Mouse (Mus musculus) frontal cortex, postnatal 36 days (tissue): Measurements from ENCODE around the gene Kdm1b.
A peak's percentile ranks its signal among the peaks of the same experiment; 100 is the strongest.

Experiments
- DNase-seq, 2 experiments: peaks; one replicate each; pipeline ENCODE4 v3.0.0; 2022; ENCODE audit warnings: low spot score in 2 of 2

Gene Kdm1b

GRCm38 (mm10) chr13:47062756-47063155, 19.5 kb downstream of the Kdm1b start:
- DNase-seq = no peak

DNA sequence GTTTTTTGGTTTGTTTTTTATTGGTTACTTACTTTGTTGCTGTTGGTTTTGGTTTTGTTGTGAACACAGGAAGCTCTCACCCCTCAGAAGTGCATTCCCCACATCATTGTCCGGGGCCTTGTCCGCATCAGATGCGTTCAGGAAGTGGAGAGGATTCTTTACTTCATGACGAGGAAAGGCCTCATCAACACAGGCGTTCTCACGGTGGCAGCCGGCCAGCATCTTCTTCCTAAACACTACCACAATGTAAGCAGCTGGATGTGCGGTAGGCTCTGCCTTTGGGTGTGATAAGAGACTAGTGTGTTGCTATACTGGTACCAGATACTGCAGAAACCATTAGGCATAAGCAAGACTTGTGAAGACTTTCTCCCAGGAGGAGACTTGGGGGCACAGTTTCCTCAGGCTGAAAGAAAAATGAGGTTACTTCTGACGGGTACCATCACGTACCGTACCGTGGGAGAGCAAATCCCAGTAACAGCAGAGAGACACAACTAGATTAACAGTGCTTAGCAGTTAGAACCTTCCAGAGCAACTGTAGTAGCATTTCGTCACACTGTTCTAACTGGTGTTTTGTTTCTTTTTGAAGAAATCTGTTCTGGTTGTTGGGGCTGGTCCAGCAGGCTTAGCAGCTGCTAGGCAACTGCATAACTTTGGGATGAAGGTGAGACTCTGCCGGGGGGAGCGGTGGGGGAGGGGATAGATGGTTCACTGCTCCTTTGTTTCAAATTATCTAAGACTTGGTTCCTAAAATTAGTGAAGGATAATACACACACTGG, 20.9 kb downstream of the Kdm1b start:
- DNase-seq = no peak

DNA sequence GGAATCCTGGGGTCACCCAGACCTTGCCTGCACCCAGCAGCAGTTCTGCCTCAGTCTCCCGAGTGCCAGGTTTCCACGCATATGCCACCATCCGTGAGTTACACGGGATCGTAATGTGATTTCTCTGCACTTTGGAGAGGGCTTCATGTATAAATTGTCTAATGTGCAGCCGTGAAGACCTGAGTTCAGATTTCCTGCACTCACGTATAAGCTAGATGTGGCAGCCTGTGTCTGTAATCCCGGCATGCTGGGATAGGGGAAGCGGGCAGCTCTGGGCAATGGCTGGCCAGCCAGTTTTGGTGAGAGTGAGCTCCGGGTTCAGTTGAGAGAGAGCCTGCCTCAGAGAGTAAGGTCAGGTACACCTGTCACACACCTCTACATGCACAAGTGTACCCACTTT, 23.2 kb downstream of the Kdm1b start:
- DNase-seq = no peak

GRCm38 (mm10) chr13:47067001-47067400, 23.7 kb downstream of the Kdm1b start:
- DNase-seq = no peak

- no peak for DNase-seq
Observed at GRCm38 (mm10) chr13:47070329-47071080, 27.2 kb downstream of the Kdm1b start.

GRCm38 (mm10) chr13:47071871-47072270, 28.6 kb downstream of the Kdm1b start:
- no peak for DNase-seq

- no peak for DNase-seq
Observed at GRCm38 (mm10) chr13:47072484-47072883, 29.2 kb downstream of the Kdm1b start.

GRCm38 (mm10) chr13:47076156-47076555, 32.9 kb downstream of the Kdm1b start:
- no peak for DNase-seq

GRCm38 (mm10) chr13:47077367-47077766, 34.1 kb downstream of the Kdm1b start:
- no peak for DNase-seq

GRCm38 (mm10) chr13:47078799-47079198, 35.5 kb downstream of the Kdm1b start:
- no peak for DNase-seq

- DNase-seq = no peak
Observed at GRCm38 (mm10) chr13:47080905-47081505, 37.7 kb downstream of the Kdm1b start.

GRCm38 (mm10) chr13:47088433-47088832, 45.1 kb downstream of the Kdm1b start:
- no peak for DNase-seq

DNA sequence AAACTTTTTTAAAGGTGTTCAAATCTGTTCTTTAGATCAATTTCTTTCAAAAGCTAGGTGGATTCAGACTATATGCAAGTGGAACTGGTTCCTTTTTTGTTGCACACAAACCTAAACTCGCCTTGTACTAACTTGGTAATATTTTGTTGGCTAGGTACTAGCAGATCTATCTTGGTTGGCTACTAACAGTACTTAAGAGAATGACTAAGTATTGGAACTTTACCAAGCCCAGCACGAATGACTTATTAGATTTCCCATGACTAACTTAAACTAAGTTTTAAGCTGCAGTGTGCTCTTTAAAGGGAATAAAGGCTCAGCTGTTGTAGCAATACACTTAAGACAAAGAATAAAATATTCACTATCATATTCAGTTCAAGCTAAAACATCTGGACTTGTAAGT, 46.0 kb downstream of the Kdm1b start:
- no peak for DNase-seq

- no peak for DNase-seq
Observed at GRCm38 (mm10) chr13:47093791-47094190, 50.5 kb downstream of the Kdm1b start.

DNA sequence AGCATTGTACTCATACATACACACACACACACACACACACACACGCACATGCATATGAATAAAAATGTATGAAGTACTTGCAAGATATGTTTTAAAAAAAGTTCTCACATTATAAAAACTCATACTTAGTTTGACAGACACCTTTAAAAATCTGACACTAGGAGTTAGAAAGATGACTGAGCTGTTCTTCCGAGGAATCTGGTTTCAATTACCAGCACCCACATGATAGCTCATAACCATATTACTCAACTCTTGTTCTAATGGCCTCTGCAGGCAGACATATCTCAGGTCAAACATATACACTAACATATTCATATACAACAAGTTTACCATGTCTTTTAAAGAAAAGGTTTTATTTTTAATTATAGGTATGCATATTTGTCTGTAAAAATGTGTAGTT, 53.3 kb downstream of the Kdm1b start:
- no peak for DNase-seq

DNA sequence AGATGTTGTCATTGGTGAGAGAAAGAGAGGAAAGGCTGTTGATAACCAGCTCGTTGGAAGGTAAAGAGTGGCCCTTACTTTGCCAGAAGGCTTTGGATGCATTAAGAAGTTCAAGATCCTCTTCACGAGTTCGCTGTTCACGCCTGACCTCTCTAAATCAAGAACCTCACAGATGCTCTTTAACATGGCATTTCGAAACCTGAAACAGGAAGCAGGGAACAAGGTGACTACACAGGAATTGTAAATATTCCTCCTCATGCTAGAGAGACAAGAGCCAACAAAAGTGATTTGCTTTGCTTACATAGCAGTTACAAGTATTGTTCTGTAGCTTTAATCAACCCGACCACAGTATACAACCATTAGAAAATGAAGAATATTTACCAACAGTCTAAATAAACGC, 56.0 kb downstream of the Kdm1b start:
- no peak for DNase-seq

DNA sequence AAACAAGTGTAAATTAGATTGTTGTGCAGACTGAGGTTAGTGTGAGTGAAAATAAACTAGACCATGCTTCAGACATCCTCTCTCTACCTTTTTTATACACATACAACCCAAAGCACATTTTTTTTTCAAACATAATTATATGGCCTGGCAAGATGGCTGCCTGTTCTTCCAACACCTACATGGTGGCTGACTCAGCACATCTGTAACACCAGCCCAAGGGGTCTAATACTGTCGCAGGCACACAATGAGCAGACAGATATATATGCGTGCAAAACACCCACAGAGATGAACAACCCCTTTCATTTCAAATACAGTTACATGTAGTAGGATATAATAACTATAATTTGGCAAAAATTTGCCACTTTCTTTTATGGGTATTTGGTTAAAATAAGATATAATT, 57.3 kb downstream of the Kdm1b start:
- no peak for DNase-seq

- DNase-seq = no peak
Observed at GRCm38 (mm10) chr13:47104146-47104545, 60.8 kb downstream of the Kdm1b start.

GRCm38 (mm10) chr13:47104856-47105541, 61.7 kb downstream of the Kdm1b start:
- DNase-seq = peak in 1 of 2 experiments; percentile 16

DNA sequence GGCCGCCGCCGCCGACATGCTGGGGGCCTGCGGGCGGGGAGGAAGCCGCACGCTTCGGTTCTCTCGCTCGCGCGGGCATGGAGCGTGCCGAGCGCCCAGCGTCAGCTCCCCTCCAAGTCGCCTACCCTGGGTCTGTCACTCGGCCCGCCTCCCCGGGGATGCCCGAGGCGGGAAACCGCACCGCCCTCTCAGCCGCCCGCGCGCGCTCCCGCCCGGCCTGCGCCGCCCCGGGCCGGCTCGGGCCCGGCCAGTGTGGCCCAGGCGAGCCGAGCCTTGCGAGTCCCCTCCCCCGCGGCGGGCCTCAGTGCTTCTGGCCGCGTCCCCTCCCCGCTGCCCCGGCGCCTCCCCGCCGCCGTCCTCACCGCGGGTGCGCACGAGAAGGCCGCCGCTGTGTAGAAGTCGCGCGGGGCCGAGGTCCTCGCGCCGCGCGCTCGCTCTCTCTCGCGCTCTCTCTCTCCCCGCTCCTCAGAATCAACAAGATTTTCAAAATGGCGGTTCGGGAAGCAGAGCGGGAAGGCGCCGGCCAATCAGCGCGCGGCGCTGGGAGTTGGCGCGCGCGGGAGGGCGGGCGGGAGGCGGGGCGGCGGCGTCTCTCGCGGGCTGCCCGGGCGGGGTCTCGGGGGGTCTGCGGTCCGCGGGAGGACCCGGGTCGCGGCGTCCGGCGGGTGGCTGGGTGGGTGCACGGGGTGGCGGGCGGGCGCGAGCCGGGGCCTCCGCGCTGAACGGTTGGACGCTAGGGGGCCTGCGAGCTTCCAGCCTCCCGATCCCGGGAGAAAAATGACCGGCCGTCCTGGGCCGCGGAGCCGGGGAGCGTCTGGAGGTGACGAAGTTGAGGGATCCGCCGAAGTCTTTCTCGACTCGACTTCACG, 62.6 kb downstream of the Kdm1b start, which contains the start of gene Dek:
Gene Dek, minus strand, starts transcription at position 491 of the 869 bp plus-strand sequence.
- peak; percentile 77 to 82 for DNase-seq

- peak in 1 of 2 experiments; percentile 60 for DNase-seq
Observed at GRCm38 (mm10) chr13:47106580-47106888, 63.2 kb downstream of the Kdm1b start.
